Mouse (Mus musculus): Measurements from ENCODE around the gene Stxbp3.

DNA sequence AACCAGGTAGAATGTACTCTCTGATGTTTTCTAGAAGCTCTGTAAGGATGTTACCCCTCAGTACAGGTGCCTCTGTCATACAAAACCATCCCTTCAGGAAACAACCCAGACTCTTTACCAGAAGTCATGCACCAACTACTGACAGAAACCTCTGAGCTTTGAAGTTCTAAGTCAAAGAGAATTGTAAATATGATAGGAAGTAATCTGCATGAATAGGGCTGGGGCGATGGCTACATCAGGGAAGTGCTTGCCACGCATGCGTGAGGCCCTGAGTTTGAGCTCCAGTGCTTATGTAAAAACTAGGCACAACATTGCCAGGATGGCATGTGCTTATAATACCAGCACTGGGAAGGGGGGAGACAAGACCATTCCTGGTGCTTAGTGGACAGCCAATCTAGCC, 25.4 kb upstream of the Stxbp3 start:
- TF ChIP-seq POLR2A (IDR thresholded peaks at IDR 0.05; ENCODE audit: low read depth, low read length), result no peak
- no peak for TF ChIP-seq CTCF (IDR thresholded peaks at IDR 0.05; ENCODE audit: extremely low read depth, insufficient read depth, insufficient read length, insufficient replicate concordance)

Measured in spleen, adult 2 months (tissue).